Mouse (Mus musculus): ENCODE data around the gene Dus1l.
"Not testable (repeated sequence)": the region's sequence is repeated elsewhere in the genome, so short reads cannot be mapped to it uniquely, and the experiment has no call there.

Dus1l gene

DNA sequence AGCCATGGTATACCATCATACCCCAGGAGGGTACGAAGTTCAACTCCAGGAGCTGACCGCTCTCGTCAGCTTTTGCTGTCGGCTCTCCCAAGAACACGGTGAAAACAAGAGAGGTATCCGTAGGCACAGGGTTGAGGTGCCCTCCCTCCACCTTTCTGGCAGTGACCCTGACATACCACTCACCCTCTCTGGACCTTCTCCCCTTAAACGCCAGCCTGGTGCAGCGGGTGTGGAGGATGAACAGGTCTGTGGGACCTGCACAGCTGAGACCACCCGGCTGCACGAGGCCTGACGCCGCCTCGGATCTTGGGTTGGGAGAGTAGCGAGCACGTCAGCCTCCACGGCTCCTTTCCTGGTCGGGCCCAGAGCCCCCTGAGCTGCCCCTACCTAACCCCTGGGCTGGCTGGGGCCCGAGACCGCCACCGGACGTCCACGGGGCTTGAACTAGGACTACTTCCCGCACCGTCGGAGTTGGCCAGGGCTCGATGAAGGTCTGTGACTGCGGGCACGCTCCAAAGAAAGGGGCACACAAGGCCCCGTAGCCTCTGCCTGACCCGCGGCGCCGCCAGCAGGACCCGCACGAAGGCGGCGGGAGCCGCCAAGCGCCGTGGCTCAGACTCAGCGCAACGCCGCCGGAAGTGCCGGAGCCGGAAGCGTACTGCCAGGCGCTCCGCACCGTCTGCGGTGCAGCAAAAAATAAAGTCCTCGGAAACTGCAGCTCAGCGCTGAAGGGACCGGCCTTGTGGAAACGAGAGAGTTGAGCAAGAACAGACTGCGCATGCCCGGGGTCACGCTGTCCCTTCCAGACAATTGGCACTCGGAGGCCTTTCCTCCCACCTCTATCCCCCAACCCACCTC, at the start of gene Dus1l:
TSS of gene Dus1l (minus strand) at position 648 of the 858 bp plus-strand sequence.
- DNase-seq = peak; percentile 97

DNA sequence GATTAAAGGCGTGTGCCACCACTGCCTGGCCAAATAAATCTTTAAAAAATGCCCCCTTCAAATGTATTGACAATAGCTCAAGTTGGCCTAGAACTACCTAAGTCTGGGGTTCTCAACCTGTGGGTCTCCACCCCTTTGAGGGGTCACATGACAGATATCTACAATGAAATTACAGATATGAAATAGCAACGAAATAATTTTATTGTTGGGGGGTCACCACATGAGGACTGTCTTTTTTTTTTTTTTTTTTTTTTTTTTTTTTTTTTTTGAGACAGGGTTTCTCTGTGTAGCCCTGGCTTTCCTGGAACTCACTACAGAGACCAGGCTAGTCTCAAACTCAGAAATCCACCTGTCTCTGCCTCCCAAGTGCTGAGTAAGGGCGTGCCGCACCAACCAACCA, 48.1 kb upstream of the Dus1l start:
- DNase-seq = no peak

GRCm38 (mm10) chr11:120833555-120834280, 37.5 kb upstream of the Dus1l start:
- DNase-seq = no peak

DNA sequence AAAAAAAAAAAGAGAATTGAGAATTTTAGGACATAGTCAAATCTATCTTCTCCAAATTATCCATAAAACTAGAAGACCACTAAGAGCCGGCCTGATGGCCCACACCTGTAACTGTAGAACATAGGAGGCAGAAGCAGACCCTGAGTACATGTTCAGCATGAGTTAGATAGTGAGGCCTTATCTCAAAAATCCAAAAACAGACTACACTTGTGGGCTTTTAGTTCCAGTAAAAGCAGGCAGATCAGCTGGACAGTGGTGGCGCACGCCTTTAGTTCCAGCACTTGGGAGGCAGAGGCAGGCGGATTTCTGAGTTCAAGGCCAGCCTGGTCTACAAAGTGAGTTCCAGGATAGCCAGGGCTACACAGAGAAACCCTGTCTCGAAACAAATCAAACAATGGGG, 36.8 kb upstream of the Dus1l start:
- DNase-seq = not testable (repeated sequence)

DNA sequence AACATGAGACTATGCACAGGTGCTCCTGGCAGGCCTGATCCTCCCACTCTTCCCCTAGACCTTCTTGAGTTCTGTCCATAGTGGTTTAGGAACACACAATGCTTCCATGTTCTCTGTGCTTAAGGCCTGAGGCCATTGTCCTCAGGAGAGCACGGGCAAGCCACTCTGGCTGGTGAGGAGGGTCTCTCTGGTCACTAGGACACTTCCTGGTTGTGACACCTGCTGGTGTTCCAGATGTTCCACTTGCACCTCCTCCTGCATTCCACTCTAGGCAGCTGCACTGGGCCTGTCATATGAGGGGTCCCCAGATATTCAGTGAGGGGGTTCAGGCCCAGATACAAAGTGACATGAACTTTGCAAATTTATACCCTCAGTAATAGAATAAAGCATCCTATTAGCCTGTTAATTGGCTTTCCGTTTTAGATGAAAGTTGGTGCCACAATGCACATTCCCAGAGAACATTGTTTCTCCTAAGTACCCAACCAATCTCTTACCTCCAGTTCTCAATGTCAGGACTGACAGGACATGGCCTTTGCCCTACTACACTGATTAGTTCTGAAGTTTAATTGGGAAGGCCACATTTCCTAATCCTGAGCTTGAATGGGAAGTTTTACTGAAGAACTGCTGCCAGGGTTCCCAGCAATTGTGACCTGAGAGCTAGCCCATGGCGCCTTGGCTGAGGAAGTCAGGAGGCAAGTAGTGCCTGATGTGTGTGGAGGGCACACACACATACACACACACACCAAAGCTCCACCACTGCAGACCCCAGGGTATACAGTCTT, 35.6 kb upstream of the Dus1l start:
- DNase-seq = no peak

GRCm38 (mm10) chr11:120830686-120831085, 34.5 kb upstream of the Dus1l start:
- no peak for DNase-seq

DNA sequence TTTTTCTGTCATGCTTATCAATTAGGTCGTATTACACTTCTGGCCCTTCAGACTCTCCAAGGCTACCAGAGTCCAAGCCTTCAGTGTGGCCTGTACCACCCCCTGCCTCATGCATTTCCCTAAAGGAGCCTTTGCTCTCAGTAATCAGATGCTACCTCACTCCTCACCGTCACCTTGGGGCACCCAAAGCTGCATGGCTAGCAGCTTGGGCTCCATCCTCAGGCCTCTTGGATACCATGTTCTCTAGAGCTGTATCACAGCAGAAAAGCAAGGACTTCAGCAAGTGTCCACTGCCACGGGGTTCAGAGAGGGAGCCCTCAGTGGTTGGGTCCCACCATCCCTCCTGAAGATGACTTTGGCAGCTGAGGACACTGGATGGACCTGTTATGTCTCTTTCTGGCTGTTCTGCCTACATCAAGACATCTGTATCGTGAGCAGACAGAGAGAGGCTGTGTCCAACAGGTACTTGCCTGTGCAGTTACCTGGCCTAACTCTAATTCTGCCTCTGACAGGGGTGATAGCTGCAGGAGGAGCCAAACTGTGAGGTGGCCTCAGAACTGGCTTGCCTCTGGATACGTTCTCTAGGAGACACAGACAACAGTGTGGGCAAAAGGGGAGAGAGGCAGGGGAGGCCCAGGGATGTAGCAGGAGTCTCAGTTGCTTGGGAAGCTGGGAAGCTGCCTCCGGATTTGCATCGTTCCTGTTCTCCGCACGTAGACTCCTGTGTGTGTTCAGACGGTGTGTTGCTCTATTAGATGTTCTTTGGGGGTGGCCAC, 33.7 kb upstream of the Dus1l start:
- peak; percentile 11 for DNase-seq

DNA sequence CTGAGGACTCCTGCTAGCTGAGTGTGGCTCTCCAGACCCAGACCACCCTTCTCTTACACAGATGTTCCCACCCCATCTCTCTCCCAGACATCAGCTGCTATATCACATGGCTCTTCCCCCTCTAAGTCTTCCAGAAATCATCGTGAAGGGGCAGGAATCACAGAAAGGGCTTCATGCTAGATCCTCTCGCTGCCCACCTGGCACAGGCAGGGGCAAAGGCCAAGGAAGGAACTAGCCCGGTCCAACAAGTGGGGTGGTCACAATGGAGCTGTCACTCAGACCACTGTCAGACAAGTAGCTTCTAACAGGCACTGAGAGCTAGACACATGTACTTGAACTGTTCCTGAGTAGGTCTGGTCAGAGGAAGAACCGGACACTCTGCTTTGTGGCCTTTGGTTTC, 32.2 kb upstream of the Dus1l start:
- peak; percentile 13 for DNase-seq

- peak; percentile 29 for DNase-seq
Observed at GRCm38 (mm10) chr11:120826016-120826953, 30.1 kb upstream of the Dus1l start.

GRCm38 (mm10) chr11:120825289-120825863, 29.2 kb upstream of the Dus1l start:
- peak; percentile 67 for DNase-seq

DNA sequence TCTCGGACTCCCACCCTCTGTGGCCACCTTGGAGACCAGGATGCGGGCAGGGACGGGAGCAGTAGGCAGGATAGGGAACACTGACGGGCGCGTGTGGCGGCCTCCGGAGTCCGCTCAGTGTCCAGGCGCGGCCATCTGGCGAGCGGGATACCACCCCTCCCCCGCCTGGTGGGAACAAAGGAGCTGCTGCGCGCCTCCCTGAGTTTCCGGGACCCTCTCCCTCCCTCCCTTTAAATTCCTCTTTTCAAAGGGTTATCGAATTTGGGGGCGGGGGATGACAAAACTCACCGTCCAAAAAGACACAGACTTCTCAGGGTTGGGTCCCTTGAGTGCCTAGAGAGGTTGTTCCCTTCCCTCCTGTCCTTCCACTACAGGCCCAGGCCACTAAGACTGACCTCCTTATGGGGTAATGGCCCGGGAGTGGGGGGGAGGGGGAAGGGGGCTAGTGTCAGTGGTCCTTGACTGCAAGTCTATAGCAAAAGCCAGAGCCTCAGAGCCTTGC, 28.6 kb upstream of the Dus1l start:
- no peak for DNase-seq

DNA sequence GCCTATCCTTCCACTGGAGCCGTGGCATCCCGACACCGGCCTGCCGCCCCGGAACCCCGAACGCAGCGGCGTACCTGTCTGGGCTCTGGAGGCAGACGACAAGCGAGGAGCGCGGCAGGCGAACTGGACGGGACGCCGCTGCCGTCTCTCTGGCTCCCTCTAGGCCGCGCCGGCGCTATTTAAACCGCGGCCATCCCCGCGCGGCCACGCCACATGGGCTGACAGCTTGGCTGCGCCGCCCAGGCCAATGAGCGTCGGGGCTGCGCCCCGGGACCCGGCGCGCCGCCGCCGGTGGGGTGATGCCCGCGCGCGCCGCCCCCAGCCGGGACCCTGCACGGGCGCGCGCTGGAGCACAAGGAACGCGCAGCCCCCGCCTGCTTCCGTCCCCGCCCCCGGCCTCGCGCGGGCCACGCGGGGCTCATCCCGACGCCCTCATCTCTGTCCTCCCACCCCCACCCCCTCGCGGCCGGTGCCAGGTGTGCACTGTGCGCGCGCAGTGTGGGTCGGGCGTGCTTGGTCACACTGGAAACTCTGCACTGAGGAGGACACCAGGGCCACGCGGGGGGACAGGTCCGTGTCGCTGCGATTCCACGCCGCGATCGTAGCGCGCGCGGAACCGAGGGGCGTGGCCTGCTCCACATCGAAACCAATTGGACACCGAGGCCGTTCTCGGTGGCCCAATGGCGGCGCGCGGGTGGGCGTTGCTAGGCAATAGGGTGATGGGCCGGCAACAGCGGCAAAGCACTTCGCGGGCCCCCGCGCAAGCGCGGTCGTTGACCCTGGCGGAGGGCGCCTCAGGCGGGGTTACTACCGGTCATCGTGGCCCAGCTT, 28.0 kb upstream of the Dus1l start, which contains the start of gene Fasn:
TSS of gene Fasn (minus strand) at position 592 of the 831 bp plus-strand sequence.
- peak; percentile 97 for DNase-seq

DNA sequence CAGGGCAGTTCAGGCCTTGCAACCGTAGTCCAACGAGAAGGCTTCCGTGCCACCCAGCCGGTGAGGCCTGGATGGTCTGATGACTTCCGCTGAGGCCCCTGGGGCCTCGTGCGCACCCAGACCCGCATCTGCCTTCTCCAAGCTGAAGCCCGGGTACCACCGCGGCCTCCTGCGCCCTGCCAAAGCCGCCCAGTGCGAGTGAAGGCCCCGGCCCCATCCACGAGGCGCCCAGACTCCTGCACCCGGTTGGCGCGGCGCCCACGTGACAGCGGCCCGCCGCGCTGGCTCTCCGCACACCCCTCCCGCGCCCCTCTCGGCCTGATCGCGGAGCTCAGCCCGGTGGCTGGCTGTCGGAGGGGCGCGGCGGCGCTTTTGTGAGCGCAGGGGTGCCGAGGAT, 27.3 kb upstream of the Dus1l start:
- no peak for DNase-seq

DNA sequence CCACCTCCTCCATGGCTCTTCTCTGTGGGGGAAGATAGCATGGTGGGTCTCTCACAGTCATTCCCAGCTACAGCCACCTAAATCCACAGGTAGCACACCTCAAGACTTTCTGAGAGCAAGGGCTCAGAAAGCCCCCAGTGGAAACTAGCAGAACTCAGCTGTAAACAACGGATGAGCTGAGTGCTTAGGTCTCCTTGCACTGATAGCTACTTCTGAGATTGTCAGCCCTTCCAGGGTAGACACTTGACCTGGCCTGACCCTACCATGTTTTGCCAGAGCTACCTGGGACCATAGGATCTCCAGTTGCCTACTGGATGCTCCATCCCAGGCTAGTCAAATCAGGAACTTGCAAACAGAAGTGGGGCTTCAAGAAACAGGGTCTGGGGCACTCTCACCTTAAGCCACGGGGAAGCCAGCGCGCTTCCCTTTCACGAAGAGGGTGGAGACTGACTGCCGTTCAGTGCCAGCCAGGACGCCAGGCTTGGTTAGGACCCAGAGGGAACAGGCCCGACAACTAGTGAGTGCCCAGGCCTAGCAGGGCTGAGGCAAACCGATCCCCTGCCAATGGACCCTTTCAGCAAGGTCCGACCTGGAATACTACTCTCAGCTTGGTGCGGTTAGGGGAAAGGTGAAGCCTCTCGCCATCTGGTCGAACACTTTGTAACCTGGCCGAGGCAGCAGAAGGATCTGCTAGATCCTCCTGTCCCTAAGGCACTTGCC, 26.8 kb upstream of the Dus1l start:
- DNase-seq = peak; percentile 71

DNA sequence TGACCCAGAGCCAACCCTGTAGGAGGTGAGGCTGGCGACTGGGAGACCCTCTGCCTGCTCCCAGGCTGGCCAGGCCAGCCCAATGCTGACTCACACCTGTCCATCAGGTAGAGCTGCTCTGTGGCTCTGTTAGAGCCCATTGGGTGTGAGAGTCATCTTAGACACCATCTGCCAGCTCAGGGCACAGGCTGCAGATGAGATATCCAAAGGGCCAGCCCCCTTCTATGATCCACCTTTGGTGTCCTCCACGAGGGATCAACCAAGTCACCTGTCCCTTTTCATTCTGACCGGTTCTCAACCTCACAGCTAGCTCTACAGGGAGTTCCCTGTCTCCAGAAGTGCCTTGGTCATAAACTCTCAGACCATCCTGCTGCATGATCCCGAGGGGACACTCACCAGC, 26.1 kb upstream of the Dus1l start:
- peak; percentile 53 for DNase-seq

GRCm38 (mm10) chr11:120821076-120821922, 25.1 kb upstream of the Dus1l start:
- peak; percentile 52 for DNase-seq

DNA sequence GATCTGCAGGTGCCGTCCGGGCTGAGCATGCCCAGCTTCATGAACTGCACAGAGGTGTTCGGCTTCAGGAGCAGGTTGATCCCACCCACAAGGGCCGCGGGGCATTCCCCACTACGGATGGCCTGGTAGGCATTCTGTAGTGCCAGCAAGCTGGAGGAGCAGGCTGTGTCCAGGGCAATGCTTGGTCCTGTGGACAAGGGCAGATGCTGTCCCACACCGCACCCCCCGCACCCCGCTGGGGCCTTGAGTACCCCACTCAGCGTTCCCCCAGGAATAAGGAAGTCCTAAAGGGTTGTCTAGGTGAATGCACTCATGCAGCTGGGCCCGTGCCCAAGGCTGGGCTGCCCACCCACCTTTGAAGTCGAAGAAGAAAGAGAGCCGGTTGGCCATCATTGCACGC, 24.3 kb upstream of the Dus1l start:
- DNase-seq = no peak

GRCm38 (mm10) chr11:120819556-120819955, 23.4 kb upstream of the Dus1l start:
- DNase-seq = peak; percentile 76

Measured in cerebellum, adult 9-10 months (tissue).